Mouse (Mus musculus) fat pad, adult 2 months (tissue): ENCODE results near the gene Otx2.

Experiments used
- DNase-seq: peaks from one replicate; pipeline ENCODE4 v3.0.0-alpha.2; 2011; ENCODE audit warnings: low read depth, low spot score; ENCODE audit errors: extremely low read depth

Otx2 gene

DNA sequence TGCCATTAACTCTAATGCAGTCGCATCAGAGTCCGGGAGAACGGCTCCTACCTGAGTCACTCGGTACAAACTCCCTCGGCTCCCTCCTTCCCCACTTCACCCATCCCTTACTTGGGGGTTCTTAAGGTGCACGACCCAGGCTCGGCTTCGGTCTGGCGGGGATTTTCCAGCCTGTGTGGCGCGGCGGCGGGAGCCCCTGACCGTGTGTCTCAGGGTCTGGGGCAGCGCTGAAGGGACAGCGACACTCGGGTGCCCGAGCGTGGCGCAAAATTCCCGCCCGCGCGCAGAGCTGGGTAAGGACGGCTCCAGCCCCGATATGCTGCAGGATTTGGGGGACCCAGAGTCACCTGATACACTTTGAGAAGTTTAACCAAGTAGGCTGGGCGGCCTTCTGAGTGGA, at the start of gene Otx2:
Otx2 (minus strand) TSS at position 279 of the 400 bp plus-strand sequence.
- DNase-seq: no peak

DNA sequence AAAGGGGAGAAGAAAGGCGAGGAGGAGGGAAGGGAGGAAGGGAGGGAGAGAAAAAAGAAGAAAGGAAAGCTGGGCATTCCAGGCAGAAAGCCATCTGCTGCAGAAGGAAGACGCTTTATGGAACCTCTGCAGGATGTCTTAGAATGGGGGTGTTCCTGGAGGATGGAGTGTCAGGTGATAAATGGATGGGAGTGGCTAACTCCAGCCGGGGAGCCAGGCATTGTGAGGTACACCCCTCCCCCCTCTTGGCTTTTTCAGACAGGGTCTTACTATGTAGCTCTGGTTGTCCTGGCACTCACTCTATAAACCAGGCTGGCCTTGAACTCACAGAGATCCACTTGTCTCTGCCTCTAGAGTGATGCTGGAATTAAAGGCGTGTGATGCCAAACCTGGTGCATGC, 49.1 kb upstream of the Otx2 start:
- no peak for DNase-seq

DNA sequence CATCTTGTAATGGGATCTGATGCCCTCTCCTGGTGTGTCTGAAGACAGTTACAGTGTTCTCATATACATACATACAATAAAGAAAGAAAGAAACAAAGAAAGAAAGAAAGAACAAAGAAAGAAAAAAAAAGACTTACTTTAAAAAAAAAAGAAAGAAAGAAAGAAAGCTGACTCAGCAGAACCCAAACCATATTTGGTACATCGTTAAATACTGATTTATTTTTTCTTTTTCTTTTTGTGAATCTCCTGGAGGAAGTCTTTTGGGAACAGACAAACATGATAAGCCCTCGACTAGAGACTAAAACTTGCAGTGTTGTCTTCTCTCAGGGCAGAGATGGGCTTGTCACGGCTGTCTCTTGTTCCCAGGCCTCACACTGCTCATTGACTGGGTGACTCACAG, 45.7 kb upstream of the Otx2 start:
- no peak for DNase-seq

DNA sequence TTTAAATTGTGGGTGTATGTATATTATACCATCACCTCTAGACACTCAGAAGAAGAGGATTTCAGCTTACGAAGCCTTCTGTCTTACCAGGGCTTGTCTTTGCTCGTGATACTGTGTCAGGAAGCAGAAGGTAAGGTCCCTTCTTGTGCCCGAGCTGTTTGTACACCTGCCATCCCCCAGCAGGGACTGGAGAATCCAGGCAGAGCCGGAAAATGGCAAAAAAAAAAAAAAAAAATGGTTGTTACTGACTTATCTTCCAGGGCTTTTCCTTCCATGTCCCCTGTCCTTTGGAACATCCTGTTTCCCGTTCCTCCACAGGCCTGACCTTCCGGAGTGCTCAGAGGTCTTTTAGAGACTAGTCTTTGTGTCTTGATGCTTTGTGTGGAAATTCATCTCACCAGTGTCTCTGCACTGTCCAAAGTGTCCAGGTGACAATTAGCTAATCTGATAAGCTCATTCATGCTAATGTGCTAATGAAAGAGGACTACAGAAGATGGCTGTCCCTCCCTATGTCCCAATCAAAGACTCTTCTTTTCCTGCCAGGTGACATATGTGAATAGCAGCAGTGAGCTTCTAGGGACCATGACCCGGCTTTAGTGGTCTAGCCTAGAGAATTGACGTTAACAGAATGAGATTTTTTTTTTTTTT, 44.1 kb upstream of the Otx2 start:
- no peak for DNase-seq

DNA sequence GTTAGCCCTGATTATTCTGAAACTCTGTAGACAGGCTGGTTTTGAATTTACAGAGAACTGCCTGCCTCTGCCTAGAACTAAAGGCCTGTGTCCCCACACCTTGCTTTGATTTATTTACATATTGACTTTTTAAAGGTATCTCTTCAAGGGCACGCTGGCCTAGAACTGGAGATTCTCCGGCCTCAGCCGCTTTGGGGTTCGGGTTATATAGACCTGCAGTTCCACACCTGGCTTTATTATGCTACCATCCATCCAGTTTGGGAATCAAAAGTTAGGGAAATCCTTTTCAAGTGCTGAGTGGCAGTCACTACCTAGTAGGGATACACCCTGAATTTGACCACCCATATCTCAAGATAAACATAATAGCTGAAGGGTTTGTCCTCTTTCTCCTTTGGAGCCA, 42.8 kb upstream of the Otx2 start:
- no peak for DNase-seq

DNA sequence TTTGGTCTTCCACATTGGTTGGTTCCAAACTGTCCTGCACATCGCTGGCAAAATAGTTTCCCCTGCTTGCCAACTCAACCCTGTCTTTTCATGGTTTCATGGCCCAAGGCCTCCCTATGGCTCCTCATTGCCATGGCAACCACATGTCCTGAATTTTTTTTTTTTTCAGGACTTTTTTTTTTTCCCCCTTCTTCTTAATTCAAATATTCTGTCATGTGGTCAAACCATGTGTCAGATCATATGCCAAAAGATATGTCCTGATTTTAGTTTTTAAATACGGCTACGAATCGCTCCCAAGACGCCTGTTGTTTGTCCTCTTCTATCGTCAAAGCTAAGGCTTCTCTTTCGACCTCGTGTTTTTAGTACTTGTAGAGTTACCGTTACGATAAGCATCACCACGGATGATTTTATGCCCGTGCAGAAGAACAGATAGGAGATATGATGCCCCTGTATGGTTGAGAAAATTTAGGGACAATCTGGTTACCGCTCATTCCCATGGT, 37.3 kb upstream of the Otx2 start:
- no peak for DNase-seq

DNA sequence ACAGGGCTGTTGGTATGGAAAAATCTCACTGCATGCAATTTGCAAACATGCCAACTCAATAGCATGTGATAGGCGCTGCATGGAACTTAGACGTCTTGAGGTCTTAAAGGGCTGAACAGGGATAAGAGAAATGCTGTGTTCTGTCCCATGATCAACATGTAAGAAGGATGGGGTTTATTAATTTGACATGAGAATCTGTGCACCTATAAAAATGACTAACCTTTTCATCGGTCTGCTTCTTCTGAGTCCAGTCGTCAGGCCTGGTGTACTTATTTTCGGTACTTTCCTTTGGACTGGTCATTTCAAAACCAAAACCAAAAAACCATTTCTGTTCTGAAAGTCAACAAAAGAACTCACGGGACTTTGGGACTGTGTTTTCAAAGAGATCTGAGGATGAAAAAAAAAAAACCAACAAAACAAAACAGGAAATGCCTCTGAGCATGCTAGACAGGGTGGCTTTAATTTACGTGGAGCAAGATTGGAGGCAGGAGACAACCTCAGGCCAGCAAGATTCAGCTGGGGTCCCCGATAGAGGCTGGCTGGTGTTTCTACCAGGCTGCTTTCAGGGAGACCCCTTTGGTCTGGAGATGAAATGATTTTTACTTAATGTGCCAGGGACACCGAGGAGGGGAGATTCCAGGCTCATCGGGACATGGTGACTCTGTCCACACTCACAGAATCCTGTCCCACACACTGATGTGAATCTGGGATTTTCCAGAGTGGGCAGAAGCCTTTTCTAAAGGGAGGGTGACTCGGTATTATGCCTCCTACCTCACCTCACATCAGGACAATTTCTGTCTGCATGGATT, 36.6 kb upstream of the Otx2 start:
- DNase-seq: no peak

DNA sequence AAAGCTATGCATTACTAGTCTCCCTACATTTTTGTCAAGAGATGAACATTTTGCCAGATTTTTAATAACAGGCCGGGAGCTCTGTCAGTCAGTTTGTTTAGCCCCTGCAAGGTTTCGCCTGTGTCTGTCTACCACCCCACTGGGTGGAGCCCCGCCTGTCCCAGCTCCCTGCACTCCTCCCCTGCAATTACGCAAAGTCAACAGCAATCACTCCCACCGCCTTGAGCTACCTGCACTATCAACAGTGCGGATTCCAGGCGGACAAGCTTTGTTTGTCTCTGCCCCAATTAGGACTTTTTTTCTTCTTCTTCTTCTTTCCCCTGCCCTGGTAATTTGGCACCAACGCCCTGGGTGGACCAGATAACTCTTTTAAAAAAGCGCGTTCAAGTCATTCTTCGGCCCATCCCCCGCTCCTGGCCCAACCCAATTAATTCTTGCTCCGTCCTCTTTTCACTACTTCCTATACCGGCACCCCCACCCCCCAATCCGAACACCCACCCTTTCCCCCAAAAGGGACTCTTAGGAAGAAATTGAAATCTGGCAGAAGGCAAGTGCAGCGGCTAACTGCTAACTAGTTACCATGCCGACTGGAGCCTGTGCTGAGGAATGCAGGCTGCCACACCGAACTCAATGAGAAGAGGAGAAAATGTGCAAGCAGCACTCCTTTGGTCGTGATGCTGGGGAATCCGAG, 35.9 kb upstream of the Otx2 start:
- no peak for DNase-seq

DNA sequence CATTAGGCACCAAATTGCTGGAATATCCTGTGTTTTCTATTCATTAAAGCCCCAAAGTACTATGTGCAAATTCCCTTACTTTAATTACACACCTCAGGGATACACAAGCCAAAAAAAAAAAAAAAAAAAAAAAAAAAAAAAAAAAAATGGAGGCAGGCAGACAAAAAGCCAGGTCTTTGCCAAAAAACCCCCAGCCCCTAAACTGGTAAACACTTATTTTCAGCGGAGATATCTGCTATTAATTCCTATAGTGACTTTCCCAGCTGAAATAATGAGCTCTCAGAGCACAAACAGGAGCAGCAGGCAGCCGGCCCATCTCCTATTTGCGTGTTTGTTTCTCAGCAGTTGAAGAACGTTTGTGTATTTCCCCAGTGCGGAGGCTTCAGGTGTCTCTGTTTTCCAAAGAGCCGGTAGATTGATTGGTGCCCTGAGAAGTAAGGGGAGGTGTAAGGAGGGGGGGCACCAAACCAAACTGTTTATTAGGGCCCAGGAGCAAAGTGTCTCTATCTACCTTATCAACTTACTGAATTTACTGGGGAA, 34.3 kb upstream of the Otx2 start:
- no peak for DNase-seq

DNA sequence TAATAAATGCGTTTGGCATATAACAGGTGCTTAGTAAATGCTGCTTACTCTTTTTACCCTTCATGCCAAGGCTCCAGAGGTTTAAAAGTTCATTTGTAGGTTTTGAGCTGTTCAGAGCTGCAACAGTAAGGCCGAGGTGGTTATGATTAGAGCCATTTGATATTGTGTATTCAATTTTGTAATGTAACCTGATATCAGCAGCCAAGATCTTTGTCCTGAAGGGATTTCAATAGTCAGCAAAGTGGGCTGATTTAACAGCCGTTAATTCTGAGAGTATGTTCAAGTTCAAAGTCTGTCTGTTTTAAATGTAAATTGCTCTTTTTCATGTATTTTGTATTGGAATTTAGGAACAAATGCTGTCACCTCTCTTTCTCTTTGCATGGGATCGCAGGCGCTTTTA, 33.8 kb upstream of the Otx2 start:
- no peak for DNase-seq

DNA sequence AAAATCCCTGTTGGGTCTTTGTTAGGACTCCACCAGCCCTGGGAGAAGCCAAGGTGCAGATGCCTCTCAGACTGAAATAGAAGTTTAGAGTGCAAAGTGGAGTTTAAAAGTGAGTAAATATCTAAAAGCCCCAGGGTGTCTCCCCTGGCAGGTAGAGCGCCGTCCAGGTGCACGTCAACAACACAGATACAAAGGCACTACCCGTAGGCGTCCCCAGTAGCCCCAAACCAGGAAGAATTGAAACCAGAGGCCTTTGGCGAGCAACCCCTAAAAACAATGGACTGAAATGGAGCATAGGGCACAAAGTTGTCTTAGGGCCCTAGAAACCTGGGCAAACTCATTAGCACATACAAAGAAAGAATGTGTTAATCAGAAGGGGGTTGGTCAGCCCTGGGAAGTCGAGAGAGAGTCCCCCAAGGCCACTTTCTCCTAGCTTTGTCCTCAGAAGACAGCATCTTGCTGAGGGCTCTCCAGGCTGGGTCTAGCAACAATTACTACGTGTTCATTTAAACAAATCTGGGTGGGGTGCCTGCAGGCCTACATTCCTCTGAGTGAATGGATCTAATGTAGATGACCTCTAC, 27.3 kb upstream of the Otx2 start:
- no peak for DNase-seq

DNA sequence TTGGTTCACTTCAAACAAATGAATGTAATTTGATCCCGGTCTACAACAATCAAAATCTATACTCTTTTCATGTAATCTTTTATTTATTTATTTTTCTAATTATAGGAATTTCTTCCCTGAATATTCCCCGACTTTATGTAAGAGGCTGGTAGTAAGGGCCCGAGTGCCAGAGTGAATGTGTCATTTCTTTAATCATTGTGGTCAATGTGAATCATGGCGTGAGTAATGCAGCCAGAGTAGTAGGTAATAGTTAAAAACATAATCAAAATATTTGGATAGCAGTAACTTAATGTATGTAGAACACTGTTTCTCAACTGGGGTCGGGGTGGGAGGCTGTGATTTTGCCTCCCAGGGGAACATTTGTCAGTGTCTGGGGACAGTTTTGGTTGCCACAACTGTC, 6.0 kb upstream of the Otx2 start:
- DNase-seq: no peak

DNA sequence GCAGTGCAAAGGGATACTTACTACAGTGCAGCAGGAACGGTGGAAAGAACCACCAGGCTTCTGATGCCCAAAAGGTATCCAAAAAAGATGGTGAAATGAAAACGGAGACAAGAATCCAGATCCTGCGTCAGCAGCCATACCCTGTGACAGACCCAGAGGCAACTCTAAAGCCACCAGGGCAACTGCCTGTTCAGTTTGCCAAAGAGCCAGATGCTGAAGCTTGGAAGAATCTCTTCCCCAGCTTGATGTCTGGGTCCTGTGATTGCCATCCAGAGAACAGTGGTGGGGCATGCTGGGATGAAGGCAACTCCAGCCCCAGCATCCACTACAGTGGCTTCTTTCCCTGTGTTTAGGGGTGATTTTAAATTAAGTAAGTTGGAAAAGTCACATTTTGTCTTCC, 5.1 kb upstream of the Otx2 start:
- DNase-seq: no peak

DNA sequence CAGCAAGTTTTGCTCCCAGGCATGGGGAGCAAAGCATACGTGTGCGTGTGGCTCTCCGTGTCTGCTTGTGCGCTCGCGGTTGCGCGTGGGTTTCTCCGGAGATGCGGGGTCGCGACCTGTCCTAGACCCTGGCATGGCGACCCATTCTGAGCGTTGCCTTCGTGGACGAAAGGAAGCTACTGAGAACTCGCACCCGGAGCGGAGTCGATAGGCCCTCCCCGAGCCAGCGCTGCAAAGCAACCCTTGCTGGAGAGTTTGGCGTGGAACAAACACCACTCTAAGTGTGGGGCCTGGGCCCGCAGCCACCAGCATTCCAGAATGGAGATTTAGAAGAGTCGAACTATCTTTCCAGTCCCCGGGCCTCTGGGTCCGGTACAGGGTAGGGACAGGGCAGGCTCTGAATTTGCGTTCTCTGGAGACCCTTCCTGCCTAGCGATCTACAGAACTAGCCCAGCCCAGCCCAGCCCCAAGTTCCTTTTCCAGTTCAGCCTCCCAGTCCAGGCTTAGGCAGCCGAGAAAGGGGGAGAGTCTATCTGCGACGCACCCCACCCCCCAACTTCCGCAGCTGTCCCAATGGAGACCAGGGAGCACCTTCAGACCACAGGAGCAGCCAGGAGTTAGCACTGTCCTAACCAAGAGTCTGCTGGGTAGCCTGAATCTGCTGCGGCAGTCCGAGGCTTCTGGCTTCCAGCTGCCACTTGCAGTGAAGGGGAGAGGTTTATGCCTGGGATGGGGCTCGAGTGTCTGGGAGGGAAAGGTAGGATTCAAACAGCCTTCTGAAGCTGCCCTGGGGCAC, 615 bp upstream of the Otx2 start:
- DNase-seq: no peak

DNA sequence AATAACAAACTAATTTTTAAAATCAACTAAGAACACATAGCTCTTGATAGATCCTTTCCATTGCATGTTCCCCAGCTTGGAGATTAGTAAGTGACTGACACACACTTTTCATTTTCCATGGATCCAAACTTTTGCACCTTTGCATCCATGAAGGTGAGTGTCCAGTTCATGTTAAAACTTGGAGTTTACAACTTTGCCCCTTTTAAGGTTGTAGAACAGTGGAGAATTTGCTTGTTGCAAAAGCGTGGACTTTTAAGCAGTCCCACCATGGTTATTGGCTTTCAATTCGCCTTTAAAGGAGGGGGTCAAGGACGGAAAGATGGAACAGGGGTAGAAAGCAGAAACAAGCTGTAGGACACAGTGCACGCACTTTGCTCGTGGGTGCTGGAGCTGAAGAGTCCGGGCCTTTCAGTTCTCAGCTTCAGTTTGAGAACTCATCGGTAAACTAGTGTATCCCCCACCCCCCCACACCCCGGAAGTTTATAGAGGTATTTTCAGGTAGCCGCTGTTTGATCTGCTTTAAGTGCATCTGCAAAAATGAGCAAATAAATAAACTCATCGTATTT, 925 bp downstream of the Otx2 start:
- no peak for DNase-seq

DNA sequence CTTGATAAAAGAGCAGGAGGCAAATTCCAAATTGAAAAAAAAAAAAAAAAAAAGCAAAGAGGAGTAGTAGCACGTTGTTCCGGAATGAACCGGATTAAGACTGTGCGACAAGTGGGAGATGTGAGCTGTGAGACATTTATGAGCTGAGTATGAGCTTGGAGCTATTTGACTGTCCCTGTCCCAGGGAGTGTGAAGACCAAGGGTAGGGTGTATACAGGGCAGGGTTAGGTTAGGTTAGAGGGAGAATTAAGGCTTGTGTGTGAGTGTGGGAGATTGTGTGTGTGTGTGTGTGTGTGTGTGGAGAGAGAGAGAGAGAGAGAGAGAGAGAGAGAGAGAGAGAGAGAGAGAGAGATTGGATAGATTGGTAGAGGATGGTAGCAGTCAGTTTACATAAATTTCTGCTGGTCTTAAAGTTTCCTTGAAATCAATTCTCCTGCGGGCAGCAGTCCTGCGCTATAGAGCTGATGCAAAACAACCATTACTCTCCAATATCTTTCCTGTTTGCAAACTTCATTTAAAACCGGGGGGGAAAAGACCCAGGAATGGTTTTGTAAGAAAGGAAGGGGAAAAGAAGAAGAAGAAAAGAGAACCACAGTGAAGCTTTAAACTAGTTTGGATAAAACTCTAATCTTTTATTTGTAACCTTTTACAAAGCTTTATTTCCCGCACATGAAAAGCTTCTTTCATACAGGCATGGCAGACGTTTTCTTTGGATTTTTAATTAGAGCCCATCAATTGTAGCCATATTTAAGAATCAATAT, 2.0 kb downstream of the Otx2 start:
- no peak for DNase-seq

DNA sequence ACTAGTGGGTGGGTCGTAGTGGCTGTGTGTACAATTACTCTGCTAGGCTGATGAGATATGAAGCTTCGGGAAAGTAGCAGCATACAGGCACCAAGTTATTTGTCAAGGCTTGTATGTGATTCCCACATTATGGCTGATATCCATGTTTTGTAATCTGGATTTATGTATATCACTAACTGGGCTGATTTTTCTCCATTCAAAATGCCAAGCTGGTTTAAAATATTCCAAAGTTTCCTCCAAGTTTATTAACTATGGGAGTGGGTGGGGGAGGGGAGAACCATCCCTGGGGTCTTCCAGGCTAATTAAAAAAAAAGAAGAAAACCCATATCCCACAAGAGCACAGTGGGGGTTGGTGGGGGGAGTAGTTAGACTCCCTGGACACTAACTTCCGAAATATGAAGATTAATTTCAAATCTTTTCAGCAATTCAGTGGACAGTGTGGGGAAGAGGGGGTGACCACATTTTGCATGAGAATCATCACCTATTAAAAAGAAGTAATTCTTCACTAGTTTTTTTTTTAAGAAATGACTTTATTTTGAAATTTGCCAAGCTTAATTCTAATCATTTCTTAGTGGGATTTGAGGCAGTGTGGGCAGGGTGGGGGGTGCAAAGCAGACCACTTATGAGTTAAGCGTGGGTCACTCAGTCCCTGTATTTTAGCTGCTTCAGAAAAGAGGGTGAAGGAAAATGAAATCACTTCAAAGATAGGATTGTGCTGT, 2.7 kb downstream of the Otx2 start:
- no peak for DNase-seq

DNA sequence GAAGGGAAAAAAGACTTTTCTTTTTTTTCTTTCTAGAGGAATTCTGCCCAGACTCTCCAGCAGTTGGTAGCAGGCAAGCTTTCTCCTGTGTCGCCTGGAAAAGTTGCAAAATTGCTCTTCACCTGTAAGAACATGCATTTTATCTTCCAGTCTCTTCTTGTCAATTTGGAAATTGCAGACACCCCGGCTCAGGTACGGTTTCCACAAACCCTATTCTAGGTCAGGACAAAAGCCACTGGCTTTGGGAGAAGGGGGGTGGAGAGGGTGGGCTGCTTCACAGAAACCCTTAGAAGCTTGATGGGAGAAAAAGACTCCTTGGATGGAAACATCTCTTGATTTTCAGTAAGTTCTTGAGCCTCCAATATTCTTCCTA, 3.4 kb downstream of the Otx2 start:
- DNase-seq: no peak
